Mouse (Mus musculus): ENCODE measurements around the gene Ano6.

GRCm38 (mm10) chr15:95855953-95856352 lies 65.3 kb downstream of the Ano6 start:
- TF ChIP-seq POLR2A (IDR thresholded peaks at IDR 0.05; ENCODE audit: borderline replicate concordance, control insufficient read depth, low read depth, low read length): no peak
- no peak for TF ChIP-seq CTCF (IDR thresholded peaks at IDR 0.05; ENCODE audit: control insufficient read depth, insufficient read depth, low read length)

Measured in bone marrow, adult 2 months (tissue).